Mouse (Mus musculus) midbrain, embryonic 10.5 days (tissue): ENCODE data around the gene Prkab2. TPM values are rescaled to one million over a fixed set of nuclear protein-coding genes. Genes with fewer than 3 reads are reported as not detected.

Source experiments
- DNase-seq: peaks from one replicate; pipeline ENCODE4 v3.0.0-alpha.2; 2017; ENCODE audit warnings: low spot score
- H3K27ac ChIP-seq: fragments of 300-500 bp; sonication (generic); replicated peaks from 2 replicates; pipeline ENCODE4 v1.5.1; 2016; ENCODE audit warnings: mild to moderate bottlenecking
- H3K27me3 ChIP-seq: fragments of 300-500 bp; sonication (generic); 2 replicates; pipeline ENCODE4 v1.6.1; 2016; ENCODE audit warnings: low read depth, mild to moderate bottlenecking; ENCODE audit not compliant: poor library complexity, severe bottlenecking
- H3K36me3 ChIP-seq: fragments of 300-500 bp; sonication (generic); 2 replicates; pipeline ENCODE4 v1.6.1; 2016; ENCODE audit warnings: mild to moderate bottlenecking, moderate library complexity
- H3K4me1 ChIP-seq: fragments of 300-500 bp; sonication (generic); 2 replicates; pipeline ENCODE4 v1.6.1; 2016
- H3K4me3 ChIP-seq: fragments of 300-500 bp; sonication (generic); 2 replicates; pipeline ENCODE4 v1.5.1; 2016; ENCODE audit warnings: mild to moderate bottlenecking, moderate library complexity
- H3K9me3 ChIP-seq: fragments of 300-500 bp; sonication (generic); replicated peaks from 2 replicates; pipeline ENCODE4 v1.6.1; 2016; ENCODE audit warnings: mild to moderate bottlenecking
- WGBS: fragments of 180-500 bp; shearing (Covaris S2); methylation state at CpG from one replicate; pipeline ENCODE4 v1.1.7; 2016; 5-methylcytosine and 5-hydroxymethylcytosine counted together
- polyA plus RNA-seq: library from polyadenylated mRNA; unstranded; fragments of >200 nt; fragmentation: Nextera tagmentation; extraction: Ambion mirVana; gene quantifications from 2 replicates; pipeline ENCODE4 v1.2.1, GENCODE M21; 2016

Prkab2 gene
- polyA plus RNA-seq, 1 experiment from 2014 or later = 7.0 TPM

DNA sequence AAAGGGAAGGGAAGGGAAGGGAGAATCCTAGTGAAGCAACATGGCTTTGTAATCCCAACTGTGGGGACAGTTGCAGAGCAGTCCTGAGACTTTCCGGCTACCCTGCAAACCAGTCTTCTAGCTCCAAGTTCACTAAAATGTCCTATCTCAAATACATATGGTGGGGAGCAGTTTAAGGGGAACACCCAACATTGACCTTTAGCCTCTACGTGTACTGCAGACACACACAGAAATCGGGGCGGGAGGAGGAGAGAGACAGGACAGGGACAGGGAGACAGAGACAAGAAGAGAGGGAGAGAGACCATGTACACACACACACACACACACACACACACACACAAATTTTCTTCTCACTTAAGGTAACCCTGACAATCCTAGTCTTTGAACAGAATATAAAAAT, 28.1 kb upstream of the Prkab2 start:
- 90% methylated on average over 4 of the region's 4 CpGs for WGBS
- H3K4me3 ChIP-seq = no peak overlapping the region
- H3K27me3 ChIP-seq = peaks cover 8% of the 10 kb centered on the region; the same call in 1 of the 2 replicates
- no peaks in the 10 kb centered on the region for H3K9me3 ChIP-seq
- no peak for DNase-seq
- peaks cover 9% of the 10 kb centered on the region for H3K4me1 ChIP-seq
- H3K27ac ChIP-seq = no peak overlapping the region
- H3K36me3 ChIP-seq = no peaks in the 10 kb centered on the region

DNA sequence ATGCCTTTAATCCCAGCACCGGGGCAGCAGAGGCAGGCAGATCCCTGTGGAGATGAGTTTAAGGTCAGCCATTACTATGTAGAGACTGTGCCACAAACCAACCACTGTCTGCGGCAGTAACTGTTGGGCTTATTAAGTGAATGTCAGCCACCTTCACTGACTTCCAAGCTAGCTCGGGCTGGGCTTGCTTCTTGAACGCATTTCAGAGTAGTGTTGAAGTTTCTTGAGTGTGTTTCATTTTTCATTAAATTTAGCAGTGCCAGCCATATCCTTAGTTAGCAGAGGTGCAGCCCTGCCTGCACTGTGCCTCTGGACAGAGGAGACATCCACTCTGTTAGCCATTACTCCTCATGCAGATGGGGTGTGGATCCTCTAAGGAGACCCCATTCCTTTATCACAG, 27.2 kb upstream of the Prkab2 start:
- no peak overlapping the region for H3K4me3 ChIP-seq
- WGBS = 94% methylated on average over 4 of the region's 4 CpGs
- H3K4me1 ChIP-seq = peaks cover 9% of the 10 kb centered on the region
- no peak for DNase-seq
- no peak overlapping the region for H3K27ac ChIP-seq
- no peaks in the 10 kb centered on the region for H3K36me3 ChIP-seq
- peaks cover 8% of the 10 kb centered on the region; the same call in 1 of the 2 replicates for H3K27me3 ChIP-seq
- H3K9me3 ChIP-seq = no peaks in the 10 kb centered on the region

DNA sequence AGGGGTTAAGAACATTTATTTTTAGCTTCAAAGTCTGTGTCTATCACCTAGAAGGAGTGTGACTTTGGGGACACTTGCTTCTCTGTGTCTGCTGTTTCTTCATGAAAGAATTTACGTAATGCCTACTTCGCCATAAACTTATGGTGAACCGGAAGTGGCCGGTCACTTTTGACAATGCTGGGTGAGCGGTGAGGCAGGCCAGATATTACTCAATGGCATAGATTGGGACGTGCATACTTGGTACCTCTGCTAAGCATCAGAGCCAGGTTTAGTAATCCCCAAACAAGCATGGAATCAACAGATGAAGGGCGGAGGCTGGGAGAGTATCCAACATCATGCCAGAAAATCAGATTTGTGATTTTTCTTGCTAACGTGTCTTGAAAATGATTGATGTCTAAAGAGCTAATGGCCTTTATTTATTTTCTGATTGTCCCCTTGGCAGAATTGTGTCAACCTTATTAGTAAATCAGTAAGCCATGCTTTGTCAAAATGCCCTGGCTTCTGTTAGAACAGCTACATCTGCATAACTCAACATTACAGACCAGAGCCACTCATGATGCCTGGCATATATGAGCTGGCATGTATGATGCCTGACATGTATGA, 26.6 kb upstream of the Prkab2 start:
- H3K9me3 ChIP-seq = no peaks in the 10 kb centered on the region
- H3K4me1 ChIP-seq = peaks cover 9% of the 10 kb centered on the region
- WGBS = 88% methylated on average over 8 of the region's 8 CpGs
- peaks cover 8% of the 10 kb centered on the region; the same call in 1 of the 2 replicates for H3K27me3 ChIP-seq
- no peaks in the 10 kb centered on the region for H3K36me3 ChIP-seq
- no peak overlapping the region for H3K27ac ChIP-seq
- no peak for DNase-seq
- H3K4me3 ChIP-seq = no peak overlapping the region

DNA sequence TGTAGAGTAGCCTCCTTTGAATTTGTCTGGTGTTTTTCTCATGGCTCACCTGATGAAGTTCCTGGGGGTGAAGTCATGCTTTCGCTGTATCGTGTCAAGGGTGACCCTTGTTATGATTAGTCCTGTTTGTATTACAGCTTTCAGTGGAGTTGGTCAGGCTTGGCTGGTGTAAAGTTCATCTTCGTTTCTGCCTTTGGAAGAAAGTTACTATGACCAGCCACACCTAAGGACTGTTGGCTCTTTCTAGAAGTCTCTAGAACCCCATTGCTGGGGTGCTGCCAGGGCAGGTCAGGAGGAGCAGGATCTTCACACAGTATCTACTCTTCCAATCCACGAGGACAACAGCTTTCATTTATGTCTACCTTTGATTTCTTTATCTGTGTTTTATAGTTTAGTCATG, 24.5 kb upstream of the Prkab2 start:
- no peaks in the 10 kb centered on the region for H3K36me3 ChIP-seq
- H3K9me3 ChIP-seq = no peaks in the 10 kb centered on the region
- no peak overlapping the region for H3K4me3 ChIP-seq
- peaks cover 8% of the 10 kb centered on the region; the same call in 1 of the 2 replicates for H3K27me3 ChIP-seq
- DNase-seq = no peak
- WGBS = 89% methylated on average over 4 of the region's 4 CpGs
- peaks cover 6% of the 10 kb centered on the region for H3K4me1 ChIP-seq
- H3K27ac ChIP-seq = no peak overlapping the region

DNA sequence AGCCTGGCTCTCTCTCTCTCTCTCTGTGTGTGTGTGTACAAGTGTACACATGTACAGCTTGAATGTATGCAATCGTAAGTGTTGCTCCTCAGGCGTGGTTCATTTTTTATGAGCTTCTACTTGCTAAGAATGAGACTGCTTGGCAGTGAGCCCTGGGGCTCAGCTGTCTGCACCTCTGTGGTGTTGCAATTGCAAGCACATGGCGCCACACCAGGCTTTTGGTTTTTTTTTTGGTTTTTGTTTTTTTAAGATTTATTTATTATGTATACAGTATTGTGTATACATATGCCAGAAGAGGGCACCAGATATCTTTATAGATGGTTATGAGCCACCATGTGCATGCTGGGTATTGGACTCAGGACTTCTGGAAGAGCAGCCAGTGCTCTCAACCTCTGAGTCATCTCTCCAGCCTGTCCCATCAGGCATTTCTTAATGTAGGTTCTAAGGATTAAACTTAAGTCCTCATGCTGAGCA, 23.7 kb upstream of the Prkab2 start:
- no peaks in the 10 kb centered on the region for H3K9me3 ChIP-seq
- no peak for DNase-seq
- peaks cover 8% of the 10 kb centered on the region; the same call in 1 of the 2 replicates for H3K27me3 ChIP-seq
- no peak overlapping the region for H3K27ac ChIP-seq
- no peak overlapping the region for H3K4me3 ChIP-seq
- no peaks in the 10 kb centered on the region for H3K36me3 ChIP-seq
- no peaks in the 10 kb centered on the region for H3K4me1 ChIP-seq
- WGBS = 91% methylated on average over 3 of the region's 3 CpGs

DNA sequence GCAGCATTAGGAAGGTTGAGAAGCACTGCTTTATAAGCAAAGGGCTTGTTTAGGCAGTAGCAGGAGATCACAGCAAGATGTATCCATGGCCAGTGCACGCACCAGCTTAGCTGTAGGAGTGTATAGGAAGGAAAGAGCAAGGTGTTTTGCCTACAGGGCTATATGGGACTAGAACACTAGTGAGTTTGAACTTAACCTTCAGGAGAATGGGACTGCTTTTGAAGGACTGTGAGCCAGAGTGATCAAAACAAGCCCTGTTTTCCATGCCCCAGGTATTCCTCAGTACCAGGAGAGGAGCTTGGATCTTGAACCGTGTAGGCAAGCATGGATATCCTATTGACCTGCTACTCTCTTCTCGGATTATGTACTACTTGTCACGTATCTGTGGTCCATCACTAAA, 16.6 kb upstream of the Prkab2 start:
- Histone ChIP-seq H3K27ac (no peak overlapping the region), H3K9me3 (no peaks in the 10 kb centered on the region), H3K36me3 (no peaks in the 10 kb centered on the region), H3K27me3 (no peaks in the 10 kb centered on the region), H3K4me1 (no peaks in the 10 kb centered on the region), H3K4me3 (no peak overlapping the region)
- DNase-seq = no peak
- 90% methylated on average over 4 of the region's 4 CpGs for WGBS

DNA sequence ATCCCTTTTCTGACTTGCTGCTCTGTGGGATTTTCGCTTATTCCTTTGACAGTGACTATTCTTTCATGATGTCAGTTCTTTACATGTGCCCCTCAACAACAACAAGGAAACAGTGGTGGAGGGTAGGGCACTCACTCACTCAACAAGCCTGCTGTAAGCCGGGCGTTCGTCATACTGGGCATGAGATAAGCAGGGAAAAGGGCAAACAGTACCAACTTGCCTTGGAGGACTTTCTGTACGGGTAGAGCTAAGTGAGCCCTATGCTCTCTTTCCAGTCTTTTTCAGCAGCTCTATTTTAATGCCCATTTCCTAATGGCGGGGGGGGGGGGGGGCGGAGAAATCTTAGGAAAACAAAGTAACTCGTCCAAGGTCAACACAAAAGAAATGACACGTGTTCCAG, 16.0 kb upstream of the Prkab2 start:
- no peak for DNase-seq
- 84% methylated on average over 9 of the region's 9 CpGs for WGBS
- Histone ChIP-seq H3K36me3 (no peaks in the 10 kb centered on the region), H3K27ac (no peak overlapping the region), H3K9me3 (no peaks in the 10 kb centered on the region), H3K27me3 (no peaks in the 10 kb centered on the region), H3K4me3 (no peak overlapping the region), H3K4me1 (no peaks in the 10 kb centered on the region)

DNA sequence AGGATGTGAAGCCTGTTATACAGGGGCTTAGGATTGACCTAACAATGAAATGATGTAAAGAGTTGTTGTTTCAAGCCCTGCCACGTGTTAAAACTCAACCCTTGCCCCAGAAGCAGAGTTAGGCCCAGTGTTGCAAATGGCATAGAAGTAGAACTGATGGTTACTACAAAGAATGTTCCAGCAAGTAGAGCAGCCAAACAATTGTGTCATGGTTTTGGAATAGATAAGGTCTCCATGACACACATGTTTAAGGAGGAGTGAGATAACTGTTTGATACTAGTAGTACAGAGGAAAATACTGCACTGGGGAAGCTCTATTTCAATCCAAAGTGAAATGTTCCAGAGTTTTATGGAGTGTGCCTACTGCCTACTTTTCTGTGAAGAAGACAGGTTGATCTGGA, 9.5 kb upstream of the Prkab2 start:
- no peaks in the 10 kb centered on the region for H3K4me1 ChIP-seq
- 43% methylated on average over 1 of the region's 1 CpGs for WGBS
- no peak overlapping the region for H3K4me3 ChIP-seq
- H3K27me3 ChIP-seq = no peaks in the 10 kb centered on the region
- no peaks in the 10 kb centered on the region for H3K36me3 ChIP-seq
- no peak for DNase-seq
- no peaks in the 10 kb centered on the region for H3K9me3 ChIP-seq
- H3K27ac ChIP-seq = no peak overlapping the region

DNA sequence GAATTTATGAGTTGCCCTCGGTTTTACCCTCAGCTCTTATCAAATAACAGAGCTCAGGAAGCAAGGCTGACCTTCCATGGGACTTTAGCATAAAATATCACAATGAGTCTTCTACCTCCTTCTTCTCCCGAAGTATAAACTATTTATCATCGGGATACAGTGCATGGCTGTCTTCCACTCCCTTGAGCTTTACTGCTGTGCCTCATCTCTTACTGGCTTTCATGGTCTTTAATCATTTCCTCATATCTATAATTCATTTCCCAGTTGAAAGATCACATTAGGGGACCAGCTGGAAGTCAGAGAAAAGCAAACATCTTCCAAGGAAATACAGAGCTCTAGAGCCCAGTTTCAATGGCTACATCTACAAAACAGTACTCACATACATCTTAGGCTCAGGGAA, 9.0 kb upstream of the Prkab2 start:
- Histone ChIP-seq H3K36me3 (no peaks in the 10 kb centered on the region), H3K27me3 (no peaks in the 10 kb centered on the region), H3K4me3 (no peak overlapping the region), H3K9me3 (no peaks in the 10 kb centered on the region), H3K27ac (no peak overlapping the region), H3K4me1 (no peaks in the 10 kb centered on the region)
- 82% methylated on average over 3 of the region's 3 CpGs for WGBS
- DNase-seq = no peak

DNA sequence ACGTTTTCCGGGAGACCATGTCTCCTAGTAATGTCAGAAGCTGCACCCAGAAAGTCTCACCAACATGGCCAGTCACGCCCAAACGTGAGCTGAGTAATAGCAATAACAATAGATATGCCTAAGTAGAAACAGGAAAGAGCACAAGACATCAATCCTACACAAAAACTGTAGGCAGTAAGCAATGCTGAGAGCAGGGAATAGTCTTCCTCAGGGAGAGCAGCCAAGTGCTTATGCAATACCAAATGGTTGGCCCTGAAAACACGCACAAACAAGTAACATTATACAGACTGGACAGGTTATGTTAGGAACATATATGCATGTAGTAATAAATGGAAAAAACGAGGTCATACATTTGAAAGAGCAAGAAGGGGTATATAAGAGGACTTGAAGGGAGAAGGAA, 8.5 kb upstream of the Prkab2 start:
- H3K27me3 ChIP-seq = no peaks in the 10 kb centered on the region
- no peaks in the 10 kb centered on the region for H3K9me3 ChIP-seq
- WGBS = 83% methylated on average over 6 of the region's 6 CpGs
- no peaks in the 10 kb centered on the region for H3K36me3 ChIP-seq
- H3K27ac ChIP-seq = no peak overlapping the region
- no peak for DNase-seq
- H3K4me1 ChIP-seq = no peaks in the 10 kb centered on the region
- H3K4me3 ChIP-seq = no peak overlapping the region

DNA sequence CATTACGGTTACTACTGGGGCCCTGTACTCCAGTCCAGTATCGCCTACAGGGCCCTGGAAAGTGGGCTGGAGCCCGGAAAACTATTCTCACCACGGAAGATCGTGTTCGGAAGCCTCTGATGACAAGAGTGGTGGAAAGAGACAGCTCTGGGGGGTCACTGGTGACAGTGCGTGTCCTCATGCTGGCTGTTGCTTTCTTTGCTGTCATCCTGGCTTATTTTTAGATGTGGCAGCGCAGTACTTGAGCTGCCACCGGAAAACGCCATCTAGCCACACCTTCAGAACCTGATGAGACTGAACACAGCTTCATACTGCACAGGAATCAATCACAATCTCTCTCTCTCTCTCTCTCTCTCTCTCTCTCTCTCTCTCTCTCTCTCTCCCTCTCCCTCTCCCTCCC, 6.4 kb upstream of the Prkab2 start:
- no peak overlapping the region for H3K27ac ChIP-seq
- 91% methylated on average over 10 of the region's 10 CpGs for WGBS
- no peaks in the 10 kb centered on the region for H3K4me1 ChIP-seq
- H3K36me3 ChIP-seq = no peaks in the 10 kb centered on the region
- no peaks in the 10 kb centered on the region for H3K9me3 ChIP-seq
- no peaks in the 10 kb centered on the region for H3K27me3 ChIP-seq
- DNase-seq = no peak
- no peak overlapping the region for H3K4me3 ChIP-seq

DNA sequence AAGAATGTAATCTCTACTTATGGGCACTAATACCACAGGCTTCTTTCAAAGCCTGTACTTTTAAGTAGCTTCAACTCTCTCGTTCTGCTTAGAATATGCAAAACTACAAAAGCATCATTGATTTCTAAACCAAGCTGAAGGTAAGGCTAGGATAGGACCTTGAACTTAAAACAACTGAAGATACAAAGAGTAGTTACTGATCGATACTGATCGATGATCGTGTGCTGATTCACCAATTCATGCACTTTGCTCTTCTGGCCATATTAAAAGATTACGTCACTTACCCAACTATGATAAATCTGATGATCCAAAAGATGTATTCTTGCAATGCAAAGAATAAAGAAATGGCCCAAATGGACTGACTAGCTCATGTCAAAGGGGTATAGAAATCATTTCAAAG, 4.2 kb upstream of the Prkab2 start:
- no peaks in the 10 kb centered on the region for H3K9me3 ChIP-seq
- no peak overlapping the region for H3K4me3 ChIP-seq
- H3K36me3 ChIP-seq = no peaks in the 10 kb centered on the region
- no peak overlapping the region for H3K27ac ChIP-seq
- H3K27me3 ChIP-seq = no peaks in the 10 kb centered on the region
- peaks cover 7% of the 10 kb centered on the region for H3K4me1 ChIP-seq
- DNase-seq = no peak
- 93% methylated on average over 5 of the region's 5 CpGs for WGBS

DNA sequence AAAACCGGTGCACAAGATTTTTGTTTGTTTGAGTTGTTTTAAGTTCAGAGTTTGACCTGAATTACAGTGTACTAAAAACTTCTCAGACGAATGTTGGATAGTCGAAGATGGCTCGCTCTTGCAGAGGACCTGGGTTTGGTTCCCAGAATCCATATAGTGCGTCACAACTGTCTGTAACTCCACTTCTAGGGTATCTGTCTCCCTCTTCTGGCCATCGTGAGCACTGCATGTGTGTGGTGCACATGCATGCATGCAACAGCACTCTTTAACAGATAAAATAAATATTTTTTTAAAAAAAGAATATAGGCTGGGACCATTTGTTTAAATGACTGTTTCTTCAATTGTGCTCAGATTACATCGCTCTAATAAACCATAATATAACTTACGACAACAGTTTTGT, 3.1 kb upstream of the Prkab2 start:
- Histone ChIP-seq H3K27me3 (no peaks in the 10 kb centered on the region), H3K36me3 (no peaks in the 10 kb centered on the region), H3K27ac (no peak overlapping the region), H3K9me3 (no peaks in the 10 kb centered on the region), H3K4me1 (peaks cover 17% of the 10 kb centered on the region), H3K4me3 (no peak overlapping the region)
- WGBS = 79% methylated on average over 8 of the region's 8 CpGs
- DNase-seq = no peak
